Mouse (Mus musculus) 3134 (cell line): ENCODE measurements at regions not wholly inside any gene's neighbourhood (a gene's known extent, or its start where the extent isn't known, plus 50 kb on each side); places are given as distances from the start of the nearest gene placed in this dataset.
A peak's percentile ranks its signal among the peaks of the same experiment; 100 is the strongest.

Experiments used
- DNase-seq: peaks from one replicate; pipeline ENCODE4 v3.0.0-alpha.2; 2011; ENCODE audit warnings: low spot score; ENCODE audit not compliant: insufficient read length; ENCODE audit errors: extremely low read depth

DNA sequence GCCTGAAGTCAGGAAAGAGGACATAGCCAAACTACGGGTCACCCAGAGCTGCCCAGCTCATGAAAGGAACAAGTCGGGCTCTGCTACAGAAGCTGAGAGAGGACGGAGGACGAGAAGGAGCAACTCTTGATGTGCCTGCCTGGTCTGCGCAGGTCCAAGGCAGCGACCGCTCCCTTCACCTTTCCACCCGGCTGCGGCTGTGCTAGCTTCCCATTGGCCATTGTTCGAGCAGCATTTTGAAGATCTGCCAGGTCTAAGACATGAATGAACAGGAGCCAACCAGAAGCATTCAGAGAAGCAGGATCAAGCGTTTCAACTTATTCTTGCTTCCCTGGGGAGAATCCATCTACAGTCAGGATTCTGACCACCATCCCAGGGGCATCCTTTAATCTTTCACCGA, 113.3 kb upstream of the Wnt4 start:
- no peak for DNase-seq

DNA sequence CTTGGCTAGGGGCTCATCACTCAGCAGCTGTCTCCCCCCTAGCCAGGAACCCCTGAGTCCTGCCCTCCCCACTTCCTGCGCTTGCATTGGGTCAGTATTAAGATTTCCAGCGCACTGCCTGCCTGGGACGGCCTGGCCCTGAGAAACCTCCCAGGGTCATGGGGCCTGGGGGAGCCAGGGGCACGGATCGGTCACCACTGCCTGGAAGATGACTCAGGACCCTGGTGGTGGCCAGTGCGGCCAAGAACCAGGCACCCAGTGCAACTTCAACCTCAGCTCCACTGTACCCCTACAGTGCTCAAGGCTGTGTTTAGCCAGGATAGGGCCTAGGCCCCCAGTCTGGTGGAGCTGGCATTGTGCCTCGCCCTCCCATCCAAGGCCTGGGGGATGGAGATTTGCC, 111.9 kb upstream of the Zbtb40 start:
- no peak for DNase-seq

DNA sequence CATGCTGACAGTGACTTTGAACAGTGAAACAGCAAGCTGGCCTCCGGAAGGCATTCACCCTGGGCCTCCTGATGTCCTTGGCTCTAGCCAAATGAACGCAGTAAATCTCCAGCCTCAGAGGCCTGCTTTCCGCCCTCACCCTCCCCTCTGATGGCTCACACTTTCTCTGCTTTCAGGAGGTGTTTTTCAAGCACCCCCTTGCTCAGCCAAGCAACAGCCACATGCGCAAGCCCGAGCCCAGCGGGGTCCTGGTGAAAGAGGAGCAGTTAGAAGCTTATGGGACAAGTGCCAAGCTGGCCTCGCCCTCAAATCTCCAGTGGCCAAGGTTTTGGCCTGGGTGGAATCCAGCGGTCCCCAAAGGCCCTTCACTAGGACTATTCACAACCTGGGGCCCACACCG, 109.6 kb upstream of the Zbtb40 start:
- no peak for DNase-seq

DNA sequence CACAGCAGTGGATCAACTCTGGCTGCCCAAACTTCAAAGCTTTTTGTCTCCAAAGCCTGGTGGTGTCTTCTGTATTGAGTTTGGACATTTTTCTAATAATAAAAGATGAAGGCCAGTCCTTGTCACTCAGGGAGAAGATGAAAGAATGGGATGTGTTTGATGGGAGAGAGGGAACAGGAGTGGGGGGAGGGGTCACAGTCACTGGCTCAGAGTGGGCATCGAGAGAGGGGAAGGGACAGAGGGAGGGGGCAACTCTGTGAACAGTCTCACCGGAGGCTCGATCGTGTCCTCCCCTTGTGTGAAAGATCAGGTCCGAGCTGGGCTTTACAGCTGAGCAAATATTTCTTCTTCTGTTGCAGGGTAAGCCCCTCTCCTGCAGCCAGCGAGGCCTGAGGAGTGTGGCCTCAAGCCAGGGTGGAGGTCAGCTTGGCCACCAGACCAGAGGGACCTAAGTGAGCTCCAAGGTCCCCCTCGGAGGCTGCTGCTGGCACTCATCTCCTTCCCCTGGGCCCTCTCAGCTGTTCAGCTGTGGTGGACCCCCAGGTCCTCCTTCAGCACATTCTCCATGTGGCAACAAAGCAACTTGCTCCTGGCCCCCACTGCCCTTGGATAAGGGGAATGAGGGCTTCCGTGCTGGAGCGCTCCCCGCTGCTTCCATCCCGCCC, 108.0 kb upstream of the Zbtb40 start:
- no peak for DNase-seq

DNA sequence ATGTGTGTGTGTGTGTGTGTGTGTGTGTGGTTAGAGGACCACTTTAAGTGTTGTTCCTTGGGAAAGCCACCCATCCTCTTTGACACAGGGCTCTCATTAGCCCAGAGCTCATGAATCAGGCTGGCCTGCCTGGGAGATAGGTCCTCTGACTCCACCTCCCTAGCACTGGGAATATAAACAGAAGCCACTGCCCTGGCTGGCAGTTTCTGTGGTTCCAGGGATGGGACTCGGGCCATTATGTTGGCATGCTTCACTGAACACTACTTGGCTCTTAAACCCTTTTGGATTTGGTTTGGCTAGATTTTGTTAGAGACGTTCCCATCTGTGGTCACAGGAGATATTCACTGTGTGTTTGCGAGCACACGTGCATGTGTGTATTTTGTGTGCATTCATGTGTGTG, 100.2 kb upstream of the Zbtb40 start:
- DNase-seq = no peak

DNA sequence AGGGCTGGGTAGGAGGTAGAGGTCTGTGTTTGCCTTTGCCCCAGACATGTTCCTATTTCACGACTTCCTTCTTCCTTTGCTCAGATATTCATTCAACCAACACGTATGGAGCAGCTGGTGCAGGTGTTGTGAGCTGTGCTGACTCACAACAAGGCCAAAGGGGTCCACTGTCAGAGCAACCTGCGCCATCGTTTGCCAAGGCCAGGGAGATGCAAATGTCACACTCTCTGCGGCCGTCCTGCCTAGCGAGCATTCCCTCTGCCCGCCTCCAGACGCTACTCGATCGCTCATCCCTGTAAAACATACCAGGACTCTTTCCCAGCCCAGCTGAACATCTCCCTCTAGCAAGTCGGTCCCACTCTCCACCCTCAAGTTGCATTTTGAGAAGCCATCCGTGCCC, 99.2 kb upstream of the Zbtb40 start:
- DNase-seq = no peak

DNA sequence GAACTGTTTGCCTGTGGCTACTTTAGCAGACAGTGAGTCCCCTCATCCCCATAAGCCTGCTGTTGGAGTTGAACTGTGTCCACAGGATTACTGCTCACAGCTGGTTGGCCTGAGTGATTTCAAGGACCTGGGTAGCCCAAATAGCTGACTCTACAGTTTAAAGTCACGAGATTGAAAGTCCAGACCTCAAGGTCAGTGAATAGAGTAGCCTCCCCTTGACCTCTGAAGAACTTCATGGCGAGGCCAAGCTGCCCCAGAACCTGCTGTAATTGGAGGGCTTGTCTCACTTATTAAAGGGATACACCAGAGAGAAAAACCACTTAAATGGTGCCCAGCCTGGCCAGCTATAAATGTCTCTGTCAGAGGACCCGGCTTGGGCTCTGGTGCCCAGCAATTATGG, 97.7 kb upstream of the Zbtb40 start:
- DNase-seq = no peak

DNA sequence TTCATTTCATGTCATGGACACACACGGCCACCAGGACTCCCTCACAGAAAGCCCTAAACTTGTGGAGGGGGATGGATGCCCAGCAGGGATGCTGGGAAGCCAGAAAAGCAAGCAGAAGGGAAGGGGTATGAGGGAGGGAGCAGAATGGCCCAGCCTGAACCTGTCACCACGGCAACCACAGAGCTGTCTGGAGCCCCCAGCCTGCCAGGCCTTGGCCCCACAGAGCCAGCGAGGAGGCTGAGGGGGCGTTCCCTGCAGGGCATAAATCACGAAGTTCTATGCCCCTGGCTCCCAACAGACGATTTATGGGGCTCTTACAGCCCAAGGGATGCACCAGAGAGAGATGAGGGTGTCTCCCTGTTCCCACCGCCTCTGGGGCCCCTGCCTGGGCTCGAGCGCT, 93.7 kb upstream of the Zbtb40 start:
- DNase-seq = no peak

DNA sequence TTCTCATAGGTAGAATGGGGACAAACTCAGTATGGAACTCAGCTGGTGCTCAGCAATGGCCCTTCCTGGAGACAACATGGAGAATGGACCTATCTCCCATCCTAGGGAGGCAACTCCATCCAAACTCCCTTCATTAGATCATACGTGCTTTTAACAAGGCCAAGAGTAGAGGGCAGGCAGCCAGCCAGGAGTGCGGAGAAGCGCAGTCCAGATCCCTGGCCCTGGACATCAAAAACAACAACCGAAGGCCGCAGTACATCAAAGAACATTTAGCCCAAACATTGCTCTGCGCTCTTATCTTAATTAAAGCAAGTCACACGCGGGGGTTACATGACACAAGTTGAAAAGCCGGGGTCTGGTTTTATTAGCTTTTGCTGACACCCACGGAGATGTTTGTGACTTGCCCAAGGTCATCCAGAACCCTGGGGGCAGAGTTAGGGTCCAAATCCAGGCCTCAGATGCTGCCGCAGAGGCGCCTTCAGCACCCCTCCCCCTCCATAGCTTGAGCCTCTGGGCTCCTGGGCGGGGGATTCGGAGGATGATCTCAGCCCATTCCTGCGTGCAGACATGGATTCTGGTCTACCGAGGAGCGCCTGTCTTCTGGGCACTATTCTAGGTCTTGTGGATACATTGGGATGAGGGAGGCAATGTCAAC, 90.6 kb upstream of the Zbtb40 start:
- DNase-seq = no peak

DNA sequence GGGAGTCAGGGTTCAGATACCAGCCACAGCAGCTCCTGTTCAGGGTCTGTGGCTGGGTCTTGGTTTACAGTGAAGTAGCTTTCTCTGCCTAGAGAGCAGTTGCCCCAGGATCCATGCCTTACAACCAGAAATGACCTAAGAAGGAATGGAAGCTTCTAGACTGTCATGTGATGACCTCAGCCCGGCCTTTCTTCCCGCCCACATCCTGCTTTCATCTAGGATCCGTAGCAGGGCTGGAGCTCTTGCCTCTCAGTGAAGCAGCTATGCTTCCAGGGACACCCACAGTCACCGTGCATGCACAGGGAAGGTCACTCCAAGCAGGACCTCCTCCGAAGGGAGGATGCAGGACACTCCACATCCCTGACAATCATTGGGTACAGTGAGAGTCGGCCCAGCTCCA, 89.5 kb upstream of the Zbtb40 start:
- DNase-seq = no peak

DNA sequence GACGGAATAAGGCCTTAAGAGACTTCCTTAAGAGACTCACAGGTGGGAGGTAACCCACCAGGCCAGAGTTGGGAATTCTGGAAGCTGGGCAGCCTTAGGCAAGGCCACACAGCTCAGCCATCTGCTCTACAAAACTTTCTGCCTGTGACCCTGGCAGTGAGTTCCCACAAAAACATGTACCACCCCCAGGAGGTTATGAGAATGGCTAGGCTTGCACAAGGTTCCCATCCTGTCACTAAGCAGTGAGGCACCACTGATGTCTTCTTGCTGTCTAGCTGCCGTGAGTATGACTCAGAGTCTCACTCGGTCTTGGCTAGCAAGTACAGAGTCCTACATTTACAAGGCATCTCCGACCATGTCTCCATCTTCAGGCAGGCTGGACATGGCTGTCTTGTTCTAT, 87.7 kb upstream of the Zbtb40 start:
- DNase-seq = no peak

DNA sequence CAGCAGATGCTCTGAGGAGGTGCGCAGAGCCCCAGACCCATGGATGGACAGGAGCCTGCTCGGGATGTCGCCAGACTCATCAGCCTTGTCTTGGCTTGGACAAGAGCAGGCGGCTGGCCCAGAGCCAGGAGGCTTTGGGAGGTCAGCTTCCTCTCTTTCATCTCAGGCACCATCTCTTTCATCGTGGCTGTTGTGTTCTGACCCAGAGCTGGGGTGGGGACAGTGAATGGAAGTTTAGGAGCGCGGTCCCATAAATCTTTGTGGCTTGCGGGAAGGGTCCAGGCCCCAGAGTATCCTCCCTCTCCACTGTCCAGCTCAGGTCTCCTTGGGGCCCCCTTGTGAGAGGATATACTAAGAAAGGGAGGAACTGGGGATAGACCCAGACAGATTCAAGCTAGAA, 87.2 kb upstream of the Zbtb40 start:
- DNase-seq = no peak

DNA sequence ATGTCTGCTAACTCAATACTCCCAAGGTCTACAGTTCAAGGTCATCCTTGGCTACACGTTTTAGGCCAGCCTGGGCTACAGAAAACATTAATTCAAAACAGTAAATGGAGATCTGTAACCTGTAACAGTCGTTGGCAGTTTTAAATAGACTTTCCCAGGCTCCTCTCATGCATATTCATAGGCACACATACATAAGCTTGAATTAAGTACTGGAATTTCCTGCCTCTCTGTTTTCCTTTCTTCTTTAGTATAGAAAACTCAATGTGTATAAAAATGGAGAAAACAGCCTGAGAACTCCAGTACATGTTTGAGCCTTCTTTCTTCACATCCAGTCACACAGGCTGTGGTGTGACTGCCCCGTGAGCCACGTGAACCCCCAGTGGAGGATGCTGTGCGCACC, 86.0 kb upstream of the Zbtb40 start:
- DNase-seq = no peak

DNA sequence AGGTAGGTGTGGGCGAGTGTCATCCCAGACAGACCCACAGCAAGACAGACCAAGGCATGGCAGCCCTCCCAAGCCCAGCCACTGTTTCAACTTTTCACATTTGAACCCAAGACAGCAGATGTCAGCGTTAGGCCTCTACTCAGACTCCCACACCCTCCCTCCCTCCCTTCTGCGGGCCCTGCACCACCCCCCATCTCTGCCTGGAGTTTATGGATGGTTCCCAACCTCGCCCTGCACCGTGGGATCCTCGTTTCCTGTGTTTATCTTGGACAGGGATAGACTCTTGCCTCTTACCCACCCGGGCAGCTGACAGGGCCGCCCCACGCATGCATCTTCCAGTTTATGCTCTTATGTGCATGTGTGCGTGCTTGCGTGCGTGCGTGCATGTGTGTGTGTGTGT, 85.2 kb upstream of the Zbtb40 start:
- no peak for DNase-seq

DNA sequence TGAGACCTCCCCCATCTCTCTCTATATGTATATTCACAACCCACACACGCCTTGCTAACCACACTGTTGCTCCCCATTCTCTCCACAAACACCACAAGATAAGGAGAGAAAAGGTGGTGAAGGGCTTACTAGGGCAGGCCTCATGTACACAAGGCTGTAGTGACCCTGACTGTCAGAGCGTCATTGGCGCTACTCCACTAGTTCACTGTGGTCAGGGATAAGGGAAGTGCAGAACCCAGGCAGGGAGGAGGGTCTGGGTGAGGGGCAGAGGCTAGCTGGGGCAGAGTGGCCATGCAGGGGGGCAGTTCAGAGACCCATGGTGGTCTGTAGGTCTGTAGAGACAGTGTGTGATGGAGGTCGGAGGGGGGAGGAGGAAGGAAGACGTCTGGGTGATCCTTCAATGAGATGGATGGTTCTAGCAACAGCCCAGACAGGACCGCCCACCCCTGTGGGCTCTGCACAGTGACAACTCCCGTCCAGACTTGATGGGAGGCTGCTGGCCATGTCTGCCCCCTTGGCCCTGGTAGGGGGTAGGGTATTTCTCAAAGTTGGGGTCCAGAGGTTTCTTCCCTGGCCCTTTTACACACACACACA, 82.1 kb upstream of the Zbtb40 start:
- DNase-seq = no peak

DNA sequence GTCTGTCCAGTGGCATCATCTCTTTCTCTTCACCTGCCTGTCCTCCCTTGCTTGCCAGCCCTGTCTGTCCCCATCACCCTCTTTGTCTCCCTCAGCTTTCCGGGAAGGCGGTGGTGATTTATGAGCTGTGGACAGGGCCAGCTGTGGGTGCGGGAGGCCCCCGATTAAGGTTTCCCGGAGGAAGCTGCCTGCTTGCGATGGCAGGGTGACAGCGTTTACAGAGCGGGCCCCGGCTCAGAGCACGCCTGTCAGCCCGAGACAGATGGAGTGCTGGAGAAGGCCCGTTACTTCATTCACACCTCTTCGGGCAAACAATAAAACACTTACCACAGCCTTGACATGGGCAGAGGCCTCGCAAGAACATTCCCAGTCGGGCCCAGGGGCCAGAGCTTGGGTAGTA, 79.6 kb upstream of the Zbtb40 start:
- no peak for DNase-seq

DNA sequence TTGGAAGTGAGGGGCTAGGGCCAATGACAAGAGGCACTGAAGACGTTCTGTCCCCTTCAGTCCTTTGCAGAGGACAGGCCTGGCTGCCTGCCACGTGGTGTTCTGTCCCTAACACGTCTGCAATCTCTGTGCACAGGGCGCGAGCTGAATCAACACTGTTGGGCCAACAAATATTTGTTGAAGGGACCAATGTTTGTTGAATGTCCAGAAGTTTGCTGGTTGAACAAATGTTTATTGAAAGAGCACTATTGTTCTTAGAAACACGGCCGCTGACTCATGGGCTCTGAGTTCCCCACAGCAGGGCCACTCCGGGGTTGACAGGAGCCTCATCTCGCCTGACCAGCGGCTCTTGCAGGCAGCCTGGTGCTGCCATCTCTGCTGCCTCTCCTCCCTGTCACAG, 73.1 kb upstream of the Zbtb40 start:
- DNase-seq = peak; percentile 42

DNA sequence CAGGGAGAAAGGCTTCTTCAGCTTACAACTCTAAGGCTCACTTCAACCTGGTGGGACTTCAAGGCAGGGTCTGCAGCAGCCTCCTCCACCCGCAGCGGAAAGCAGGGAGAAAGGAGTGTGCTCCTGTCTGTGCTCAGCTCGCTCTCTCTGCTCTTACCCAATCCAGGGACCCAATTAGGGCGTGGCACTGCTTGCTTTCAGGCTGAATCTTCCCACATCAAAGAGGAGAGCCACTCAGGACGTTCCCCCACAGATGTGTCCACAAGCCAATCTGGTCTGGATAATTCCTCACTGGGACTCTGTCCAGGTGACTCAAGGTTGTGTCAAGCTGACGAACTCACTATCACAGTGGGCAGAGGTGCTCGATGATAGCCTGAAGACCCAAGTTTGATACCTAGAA, 72.0 kb upstream of the Zbtb40 start:
- DNase-seq = no peak

DNA sequence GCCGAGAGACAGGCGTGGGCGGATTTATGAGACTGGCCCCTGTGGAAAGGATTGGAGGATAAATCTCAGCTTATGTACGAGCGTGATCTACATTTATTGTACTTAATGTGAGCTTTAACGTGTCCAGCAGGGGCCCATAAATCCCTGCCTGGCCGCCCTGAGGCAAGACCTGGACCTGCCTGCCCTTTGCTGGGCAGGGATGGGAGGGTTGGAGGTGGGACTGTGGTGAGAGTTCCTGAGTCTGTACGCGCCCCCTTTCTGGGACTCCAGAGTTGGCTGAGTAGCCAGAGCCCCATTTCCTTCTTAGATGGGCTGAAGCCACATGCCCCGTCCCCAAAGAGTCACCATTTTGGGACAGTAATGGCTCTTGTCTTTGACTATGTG, 69.7 kb upstream of the Zbtb40 start:
- DNase-seq = no peak

DNA sequence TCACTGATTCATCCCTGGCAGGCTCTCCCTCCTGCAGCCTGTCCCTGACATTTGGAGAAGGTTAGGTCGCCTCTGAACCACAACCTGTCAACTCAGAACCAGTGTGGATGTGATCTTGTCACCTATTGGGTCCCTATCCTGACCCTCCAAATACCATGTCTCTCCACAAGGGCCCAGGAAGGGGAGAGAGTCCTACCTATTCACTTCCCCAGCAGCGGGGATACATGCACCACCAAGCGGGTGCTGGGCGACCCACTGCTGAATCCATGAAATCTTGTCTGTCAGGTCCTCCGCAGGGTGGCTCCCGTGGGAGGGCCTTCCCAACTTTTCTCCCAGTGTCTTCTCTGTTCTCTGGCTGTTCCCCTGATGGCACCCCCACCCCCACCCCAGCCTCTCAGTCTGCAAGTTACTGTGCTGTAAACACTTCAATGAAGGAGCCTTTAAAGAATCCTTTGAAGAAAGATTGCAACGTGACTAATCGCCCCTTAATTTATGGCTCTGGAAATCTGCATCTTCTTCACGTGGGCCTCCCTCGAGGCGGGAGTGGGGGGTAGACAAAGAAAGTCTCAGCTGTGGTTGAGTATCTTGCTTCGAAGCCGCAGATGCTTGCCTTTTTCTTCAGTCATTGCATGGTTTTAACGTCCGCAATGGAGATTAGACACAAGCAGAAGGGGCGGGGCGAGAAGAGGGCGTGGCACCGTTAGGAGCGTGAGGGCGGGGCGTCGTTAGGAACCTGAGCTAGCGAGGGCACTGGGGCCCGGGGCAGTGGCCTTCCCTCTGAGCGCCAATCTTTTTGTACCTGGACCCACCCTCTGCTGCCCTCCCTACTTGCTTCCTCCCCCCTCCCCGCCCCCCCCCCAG, 69.1 kb upstream of the Zbtb40 start:
- peak; percentile 40 for DNase-seq

DNA sequence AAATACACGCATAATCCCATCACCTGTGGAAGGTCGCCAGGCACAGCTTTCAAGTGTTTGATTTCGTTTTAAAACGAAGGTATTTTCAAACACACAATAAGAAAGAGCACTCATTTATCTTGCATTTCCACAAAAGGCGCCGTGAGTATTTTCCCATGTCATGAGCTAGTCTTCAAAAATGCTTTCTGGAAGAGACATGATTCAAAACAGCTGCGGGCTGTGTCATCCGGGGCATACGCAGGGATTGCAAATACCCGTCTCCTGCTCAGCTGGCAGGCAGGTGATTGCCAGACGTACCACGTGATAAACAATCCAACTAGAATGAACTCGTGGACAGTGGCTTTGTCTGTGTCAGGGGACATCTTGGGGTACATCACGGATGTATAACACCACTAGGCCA, 66.5 kb upstream of the Zbtb40 start:
- DNase-seq = no peak

DNA sequence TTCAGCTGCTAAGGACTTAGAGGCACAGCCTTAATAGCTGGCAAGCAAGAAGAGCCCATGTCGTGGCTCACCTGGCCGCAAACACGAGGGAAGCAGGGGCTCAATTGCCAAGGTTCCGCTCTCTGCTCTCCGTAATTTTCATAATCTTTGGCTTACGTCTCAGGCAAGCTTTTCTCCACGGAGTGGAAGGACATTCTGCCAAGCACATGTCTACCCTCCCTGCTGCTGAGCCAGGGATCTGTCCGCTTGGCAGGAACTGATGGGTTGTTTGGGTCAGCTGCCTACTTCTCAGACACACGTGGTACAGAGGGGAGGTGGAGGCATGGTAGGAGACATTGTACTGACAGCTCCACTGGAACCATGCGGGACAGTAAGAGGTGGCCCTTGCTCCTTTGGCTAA, 61.7 kb upstream of the Zbtb40 start:
- DNase-seq = no peak
